Mouse (Mus musculus) urinary bladder, postnatal 25 days (tissue): ENCODE results near the gene Chd9.

Experiments used
- DNase-seq: peaks from one replicate; pipeline ENCODE4 v3.0.0; 2022; ENCODE audit warnings: low spot score

Chd9 gene

DNA sequence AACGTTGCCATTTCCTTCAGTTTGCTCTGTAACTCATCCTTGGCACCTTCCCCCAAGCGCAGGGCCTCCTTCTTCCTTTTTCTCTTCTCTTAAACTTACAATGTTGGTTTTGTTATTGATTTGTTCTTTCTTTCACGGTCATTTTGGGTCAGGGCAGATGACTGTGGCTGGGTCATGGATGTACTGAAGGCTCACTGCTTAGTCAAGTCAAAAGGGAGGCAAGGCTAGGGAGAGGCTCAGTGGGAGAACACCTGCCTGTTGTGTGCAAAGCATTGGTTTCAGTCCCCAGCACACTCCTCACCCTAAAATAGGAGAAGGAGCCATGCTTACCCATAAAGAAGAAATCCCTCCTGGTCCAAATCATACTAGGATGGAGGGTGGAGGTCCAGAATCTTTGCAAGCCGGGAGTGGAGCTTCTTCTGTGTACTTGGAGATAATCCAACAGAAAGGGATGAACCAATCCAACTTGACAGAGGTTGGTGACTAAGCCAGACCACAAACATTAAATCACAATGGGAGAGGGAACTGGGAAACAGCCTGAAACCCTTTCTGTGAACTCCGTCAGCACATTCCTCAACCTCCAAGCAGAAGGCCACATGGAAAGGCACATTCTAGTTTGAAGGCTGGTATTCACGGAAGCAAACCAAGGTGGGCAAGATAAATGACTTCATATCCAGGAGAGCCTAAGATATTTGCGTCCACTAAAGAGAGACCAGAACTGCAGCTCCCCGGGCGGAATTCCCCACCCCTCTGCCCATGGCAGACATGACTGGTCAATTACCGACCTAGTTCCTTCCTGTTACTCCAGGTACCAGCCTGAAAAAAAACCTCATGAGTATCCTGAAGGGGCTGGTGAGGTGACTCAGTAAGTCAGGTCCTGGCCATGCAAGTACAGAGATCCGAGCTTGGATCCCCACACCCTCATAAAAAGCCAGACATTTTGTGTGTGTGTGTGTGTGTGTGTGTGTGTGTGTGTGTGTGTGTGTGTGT is 11.9 kb downstream of the Chd9 start:
- no peak for DNase-seq

DNA sequence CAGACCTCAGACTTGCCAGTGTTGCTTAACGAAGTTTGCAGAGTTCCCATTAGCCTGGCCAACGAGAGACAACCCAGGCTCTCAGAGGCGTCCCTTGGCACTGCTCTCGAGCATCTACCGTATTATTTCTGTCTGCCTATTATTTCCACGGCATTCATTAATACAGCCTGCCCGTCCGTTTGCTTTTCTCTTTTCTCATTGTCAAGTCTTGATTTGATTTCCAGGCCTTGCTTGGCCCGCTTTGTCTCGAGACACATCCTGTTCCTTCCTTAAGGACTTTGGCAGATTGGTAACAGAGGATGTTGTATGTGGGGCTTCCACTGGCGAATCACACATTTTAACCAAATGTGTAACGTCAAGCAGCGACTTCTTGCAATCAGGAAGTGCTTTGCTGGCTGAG is 13.2 kb downstream of the Chd9 start:
- no peak for DNase-seq

DNA sequence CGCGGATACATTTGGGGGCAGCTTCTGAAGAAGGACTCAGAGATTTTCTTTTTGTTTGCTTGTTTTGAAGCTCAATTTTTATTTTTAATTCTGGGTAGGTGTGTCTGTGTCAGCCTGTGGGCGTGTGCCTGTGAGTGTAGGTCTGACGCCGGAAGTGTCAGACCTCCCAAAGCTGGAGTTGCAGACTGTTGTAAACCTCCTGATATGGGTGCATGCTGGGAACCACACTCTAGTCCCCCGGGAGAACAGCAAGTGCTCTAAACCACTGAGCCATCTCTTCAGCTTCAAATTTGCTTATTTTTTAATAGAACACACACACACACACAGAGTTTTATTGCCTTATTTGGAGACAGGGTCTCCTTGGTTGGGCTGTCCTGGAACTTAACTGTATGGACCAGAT is 15.0 kb downstream of the Chd9 start:
- DNase-seq = no peak

DNA sequence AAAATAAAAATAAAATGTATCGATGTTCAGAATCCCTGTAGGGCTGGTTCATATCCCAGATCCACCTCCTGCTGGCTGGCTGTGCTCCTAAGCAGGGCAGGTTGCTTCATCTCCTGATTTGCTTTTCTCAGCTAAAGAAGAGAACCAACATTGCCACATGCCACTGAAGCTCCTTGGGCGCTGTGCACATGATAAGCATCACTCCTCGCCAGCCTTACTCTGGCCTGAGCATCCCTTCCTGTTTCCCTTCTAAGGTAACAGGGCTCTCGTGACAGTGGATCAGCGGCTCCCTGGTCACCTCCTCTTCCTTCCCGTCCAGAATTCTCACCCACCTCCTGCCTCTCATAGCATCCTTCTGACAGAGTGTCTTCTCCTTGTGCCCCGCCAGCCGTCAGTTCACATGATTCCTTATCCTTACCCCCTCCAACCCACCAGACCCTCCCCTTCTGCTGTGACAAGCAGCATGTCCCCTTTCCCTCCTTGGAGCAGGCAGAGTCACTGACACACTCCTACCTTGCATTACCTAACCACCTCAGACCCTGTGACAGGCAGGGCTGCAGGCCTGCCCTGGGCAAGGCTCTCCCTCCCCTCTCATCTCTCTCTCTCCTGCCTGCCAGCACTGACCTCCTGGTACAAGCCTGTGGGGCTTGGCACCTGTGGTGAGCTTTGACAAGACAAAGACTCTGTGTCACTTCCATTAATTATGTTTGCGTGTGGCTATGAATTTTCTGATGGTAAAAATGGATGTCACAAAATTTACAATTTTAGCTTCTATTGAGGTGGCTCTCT is 16.2 kb downstream of the Chd9 start:
- no peak for DNase-seq

DNA sequence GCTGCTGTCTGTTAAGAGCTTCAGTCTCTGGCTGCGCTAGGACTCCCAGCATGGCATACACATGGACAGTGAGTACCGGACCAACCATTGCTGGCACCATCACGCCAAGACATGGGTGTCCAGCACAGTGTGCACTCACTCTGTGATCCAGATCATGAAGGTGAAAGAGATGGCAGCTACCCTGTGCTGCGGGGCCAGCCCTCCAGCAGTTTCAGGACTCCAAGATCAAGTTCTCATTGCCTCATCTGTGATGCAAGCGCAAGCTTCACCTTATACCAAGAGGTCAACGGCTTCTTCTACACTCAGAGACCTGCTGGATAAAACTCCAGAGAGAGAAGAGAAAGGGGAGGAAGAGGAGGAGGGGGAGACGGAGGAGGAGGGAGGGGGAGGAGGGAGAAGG is 19.8 kb downstream of the Chd9 start:
- no peak for DNase-seq

DNA sequence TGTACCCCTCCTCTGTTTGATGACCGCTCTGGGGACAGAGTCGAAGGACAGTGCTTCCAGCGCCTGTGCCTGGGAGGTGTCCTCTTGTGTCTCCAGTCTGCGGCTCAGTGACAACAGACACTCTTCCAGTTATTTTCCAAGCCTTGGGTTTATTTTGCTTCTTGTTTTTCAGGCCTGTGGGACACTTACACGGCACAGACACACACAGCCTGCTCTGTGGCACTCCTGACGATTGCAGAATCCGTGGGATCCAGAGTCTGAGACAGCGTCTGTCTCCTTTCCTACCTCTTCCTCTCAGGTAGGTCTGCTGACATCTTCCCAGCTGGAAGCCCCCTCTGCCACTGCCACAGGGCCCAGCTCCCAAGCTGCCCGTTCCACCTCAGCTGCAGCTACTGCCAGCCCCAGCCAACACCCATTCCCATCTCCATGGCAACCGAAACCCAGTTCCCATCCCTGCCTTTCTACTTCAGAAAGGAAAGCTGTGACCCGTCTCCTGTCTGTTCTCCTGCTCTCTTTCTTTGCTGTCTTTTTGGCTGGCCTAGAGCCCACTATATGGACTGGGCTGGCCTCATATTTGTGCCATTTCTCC is 21.4 kb downstream of the Chd9 start:
- DNase-seq = no peak

DNA sequence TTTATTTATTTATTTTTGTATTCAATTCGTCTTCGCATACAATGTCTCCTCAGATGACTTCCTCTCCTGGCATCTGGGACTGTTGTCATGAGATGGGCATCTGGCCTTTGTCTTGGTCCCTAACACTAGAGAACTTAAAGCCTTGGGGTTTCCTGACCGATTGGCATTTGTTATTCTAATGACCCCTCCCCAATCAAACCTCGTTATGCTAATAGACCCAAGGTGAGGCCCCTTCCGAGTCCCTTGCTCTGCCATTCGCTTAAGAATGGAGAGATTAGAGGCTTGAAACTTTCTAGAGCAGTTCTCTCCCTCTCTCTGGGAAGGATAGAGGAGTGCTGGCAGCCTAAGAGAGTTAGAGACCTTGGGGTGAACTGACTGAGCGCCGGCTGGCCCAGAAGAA is 23.4 kb downstream of the Chd9 start:
- DNase-seq = no peak

DNA sequence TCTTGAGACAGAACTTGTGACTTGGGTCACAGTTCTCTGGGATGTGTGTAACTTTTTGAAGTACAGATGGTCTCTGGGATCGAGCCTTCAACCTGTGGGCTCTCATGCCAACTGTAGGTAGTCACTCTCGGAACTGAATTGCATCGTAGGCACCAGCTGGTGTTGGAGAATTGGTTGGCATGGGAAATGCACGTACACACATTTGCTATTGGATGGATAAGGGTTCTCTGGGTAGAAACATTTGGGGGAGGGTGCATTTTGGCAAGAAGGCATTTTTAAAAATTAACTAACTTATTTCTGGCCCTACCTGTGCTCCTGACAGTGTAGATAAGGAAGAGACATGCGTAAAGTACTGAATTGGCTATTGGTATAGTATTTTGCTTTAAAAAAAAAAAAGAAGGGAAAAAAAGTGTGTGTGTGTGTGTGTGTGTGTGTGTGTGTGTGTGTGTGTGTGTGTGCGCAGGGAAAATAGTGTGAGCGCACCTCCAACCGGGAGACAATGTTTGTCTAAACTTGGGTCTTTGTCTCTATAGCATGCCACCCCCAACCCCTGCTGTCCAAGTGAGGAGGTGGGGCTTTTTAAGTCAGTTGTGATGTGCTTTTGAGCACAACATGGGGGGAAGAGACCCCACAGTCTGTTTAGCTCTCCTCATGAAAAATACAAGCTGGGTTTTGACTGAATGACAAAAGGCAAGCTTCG is 26.0 kb downstream of the Chd9 start:
- no peak for DNase-seq

DNA sequence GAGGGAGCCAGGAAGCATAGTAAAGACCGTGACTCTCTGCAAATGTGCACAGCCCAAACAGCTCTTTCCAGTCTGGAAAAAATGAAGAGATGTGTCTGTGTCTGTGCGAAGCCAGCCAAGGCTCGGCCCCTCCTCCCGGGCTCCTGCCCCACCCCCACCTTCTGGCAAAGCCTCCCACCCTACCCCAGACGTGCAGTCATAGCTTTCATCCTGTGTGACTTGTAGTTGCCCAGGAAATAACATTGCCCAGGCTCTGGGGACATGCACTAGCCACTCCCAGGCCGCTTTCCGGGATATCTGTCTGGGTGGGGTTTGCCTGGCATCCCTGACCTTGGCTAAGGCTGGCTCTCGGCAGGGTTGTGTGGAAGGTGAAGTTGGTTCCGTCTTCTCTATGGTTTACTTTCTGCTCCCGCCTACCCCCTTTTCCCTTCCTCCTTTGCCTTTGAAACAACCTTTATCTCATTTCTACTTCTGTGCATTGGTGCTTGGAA is 26.6 kb downstream of the Chd9 start:
- DNase-seq = no peak

DNA sequence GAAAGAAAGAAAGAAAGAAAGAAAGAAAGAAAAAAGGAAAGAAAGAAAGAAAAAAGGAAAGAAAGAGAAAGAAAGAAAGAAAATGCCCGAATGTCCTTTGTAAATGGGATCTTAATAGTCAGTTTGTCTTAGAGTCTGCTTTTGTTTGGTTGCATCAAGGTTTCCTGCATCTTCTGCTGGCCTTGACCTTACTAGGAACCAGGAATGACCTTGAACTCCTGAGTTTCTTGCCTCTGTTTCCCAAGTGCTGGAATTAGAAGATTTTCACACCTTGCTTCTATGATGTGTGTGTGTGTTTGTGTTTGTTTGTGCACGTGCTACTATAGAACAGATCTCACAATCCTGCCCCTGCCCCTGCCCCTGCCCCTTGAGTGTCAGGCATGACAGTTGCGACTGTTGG is 28.0 kb downstream of the Chd9 start:
- DNase-seq = no peak

DNA sequence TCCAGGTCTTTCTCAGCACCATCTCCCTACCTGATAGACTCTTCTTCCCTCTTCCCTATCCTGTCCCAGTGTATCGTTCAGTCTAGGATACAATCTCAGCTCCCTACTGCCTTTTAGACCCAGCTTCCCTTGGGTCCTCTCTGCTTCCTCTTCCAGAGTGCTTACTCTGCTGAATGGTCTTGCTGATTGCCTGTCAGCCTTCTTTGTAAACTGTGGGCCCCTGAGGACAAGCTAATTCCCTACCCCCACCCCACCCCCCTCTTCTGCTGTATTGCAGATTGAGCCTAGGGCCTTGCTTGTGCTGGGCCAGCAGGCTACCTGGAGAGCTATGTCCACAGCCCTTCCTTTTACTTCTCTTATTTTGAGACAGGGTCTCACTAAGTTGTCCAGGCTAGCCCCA is 28.8 kb downstream of the Chd9 start:
- DNase-seq = no peak

DNA sequence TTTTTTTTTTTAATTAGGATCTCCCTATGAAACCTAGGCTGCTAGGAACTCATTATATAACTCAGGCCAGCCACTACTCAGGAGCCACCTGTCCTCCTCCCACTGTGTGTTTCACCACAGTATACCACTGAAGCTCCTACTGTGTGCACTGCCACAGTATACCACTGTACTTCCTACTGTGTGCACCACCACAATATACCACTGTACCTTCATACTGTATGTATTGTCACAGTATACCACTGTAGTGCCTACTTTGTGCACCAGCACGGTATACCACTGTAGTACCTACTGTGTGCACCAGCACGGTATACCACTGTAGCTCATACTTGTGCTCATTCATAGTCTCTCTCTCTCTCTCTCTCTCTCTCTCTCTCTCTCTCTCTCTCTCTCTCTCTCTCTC is 29.9 kb downstream of the Chd9 start:
- no peak for DNase-seq

DNA sequence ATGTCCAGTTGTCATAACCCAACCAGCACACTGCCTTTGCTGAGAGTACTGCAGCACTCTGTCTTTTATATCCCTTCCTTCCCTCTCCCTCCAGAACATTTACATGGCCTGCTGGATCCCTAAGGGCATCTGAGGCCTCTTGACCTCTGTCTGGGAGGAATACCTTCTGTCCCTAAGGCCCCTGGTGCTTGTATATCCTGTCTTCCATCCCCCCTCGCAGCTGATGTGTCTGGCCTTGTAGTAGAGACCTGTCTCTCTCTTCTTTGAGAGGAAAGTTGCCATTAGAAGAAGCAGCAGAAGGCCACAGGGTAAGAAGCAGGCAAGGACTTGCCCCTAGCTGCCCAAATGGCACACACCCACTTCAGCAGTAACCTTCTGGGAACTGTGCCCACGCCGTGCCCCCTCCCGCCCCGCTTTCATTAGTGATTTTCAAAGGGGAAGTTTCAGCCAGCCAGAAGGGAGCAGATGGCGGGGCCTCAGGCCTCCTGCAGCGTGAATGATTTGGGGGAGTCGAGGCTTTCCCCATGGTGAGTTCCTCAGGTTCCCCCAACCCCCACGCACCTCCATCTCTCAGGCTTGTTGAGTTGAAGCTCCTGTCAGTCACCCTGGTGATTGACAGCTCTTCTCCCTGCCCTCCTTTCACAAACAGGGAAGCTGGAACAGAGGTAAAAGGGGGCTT is 33.3 kb downstream of the Chd9 start:
- DNase-seq = peak; percentile 34

DNA sequence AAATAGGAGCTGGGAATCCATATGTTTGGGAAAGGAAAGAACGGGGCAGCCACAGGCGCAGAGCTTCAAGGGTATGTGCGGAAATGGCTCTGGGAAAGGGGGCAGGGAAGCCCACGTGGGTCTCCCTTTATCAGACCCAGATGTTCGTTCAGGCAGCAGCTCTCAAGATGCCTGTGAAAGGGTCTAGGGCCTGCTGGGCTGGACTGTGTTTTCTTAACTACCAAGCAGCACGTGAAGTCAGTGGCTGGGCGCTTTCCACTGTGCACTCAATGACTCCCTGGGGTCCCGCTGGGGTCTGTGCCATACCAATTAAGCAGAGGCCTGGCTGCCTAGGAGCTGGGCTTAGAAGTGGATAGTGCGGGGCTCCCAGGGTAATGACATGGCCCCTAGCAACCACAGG is 33.9 kb downstream of the Chd9 start:
- DNase-seq = no peak

DNA sequence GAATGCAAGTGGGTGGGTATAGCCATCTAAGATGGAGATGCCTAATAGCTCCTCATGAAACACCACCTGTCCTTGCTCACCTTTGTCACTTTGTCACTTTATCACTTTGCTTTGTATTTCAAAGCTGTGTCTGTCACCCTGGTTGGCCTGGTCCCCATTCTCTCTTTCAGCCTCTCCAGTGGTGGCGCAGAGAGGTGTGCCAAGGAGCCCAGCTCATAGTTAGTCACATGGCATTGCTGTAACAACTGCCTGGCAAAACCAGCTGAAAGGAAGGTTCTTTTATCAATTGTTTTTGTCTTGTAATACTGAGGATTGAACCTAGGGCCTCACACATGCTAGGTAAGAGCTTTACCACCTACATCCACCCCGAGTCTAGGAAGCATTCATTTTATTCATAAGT is 38.9 kb downstream of the Chd9 start:
- DNase-seq = no peak

DNA sequence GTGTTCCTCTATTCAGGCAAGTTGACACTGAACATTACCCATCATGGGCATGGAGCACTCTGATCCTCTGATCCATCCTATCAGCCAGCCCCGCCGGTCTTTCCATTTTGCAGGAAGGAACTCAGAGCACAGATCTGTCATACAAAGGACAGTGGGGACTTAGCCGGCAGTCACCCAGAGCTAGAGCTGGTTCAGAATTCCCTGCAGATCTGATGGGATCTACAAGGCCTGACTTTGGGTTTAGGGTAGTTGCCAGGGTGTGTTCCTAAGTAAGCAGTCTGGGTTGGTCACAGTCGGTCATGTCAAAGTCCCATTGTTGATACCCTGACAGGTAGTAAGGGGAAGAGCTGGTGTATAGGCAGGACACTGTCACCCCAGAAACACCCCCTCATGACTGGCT is 39.8 kb downstream of the Chd9 start:
- DNase-seq = no peak

DNA sequence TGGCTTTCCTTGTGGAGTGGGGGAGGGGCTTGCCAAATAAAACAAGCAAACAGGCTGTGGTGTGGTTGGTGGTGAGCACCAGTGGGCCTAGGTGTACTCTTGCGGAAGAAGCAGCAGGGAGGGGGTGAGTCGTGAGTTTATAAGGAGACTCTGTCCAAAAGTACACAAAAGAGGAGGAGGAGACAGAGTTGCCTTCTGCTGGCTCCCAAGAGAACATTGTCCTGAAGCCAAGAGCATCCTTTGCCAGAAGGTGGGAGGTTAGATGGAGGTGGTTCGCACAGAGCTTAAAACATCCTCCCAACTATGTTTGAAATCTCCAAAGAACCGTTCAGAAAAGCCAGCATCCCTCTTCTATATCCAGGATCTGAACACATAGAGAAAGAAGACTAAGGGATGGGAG is 40.2 kb downstream of the Chd9 start:
- DNase-seq = no peak

DNA sequence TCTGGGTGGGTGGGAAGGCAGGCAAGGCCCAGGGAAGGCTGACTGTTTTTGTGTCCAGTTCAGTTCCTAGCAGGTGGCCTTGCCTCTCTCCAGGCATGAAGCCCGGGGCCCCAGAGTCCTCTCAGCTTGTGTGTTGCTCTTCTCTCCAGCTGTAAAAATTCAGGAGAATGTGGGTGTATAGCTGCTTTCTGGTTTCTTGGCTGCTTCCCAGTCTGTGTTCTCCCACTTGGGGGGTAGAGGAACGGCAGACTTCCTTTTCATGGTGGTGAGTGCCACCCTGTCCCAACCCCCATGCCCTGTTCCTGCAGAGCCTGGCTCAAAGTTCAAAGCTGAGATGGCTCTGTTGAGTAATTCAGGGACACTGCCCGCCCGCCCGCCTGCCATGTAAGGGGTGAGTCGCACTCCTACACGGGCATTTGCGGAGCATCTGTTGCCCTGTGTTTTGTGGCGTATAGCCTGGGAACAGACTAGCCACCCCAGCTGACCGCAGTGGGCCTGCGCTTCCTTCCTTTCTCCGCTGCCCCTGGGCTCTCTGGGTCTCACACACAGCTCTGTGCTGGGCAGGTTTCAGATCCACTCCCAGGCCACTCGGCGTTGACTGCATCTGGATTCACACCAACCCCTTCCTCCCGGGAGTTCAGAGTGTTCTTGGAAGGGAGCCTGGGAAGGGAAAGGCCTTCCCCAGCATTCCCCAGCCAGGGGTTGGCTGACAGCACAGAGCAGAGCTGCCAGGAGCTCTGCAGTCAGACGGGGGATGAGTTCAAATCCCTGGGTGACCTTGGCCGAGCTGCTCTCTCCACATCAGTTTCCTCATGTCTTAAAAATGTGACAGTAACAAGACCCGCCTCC is 41.1 kb downstream of the Chd9 start:
- DNase-seq = peak; percentile 66

DNA sequence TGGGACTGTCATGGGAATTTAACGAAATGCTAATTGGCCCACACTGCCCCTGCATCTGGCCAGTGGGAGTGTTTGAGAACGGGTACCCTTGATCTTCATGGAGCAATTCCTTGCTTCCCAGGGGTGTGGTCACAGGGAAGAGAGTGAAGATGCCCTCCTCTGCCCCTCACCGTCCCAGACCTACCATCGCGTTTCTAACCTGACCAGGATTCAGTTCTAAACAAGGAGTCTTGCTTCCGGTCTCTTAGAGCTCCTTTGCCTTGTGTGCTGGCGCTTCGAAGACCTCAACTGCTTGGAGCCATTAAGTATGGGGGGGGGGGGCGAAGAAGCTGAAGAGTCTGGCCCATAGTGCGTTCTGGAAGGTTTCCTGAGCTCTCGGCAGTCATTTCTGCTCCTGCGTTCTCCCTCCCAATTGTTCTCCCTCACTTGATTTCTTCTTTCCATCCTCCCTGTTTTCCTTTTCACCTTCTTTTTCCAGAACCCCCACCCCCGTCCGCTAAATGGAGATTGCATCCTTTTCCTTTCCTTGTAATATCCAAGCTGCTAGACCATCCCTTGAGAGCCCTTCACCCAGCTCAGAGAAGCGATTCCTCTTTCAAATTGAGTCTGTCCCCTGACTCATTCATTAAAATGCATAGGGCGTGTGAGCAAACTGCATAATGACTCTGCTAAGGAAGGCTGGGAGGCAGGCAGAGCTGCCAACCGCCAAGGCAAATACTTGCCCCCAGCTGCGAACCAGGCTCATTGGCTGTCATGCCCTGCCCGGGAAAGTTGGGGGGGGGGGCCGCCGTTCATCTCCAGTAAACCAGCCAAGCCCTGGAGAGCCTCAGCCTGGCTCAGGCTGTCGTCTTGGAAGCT is 42.0 kb downstream of the Chd9 start:
- DNase-seq = no peak
